Mouse (Mus musculus) lung, adult 2 months (tissue): ENCODE results near the gene Il19.

Experiments
- CTCF ChIP-seq: fragments of 200-500 bp; IDR thresholded peaks from 2 replicates; pipeline ENCODE4 v1.5.1; 2011; ENCODE audit warnings: mild to moderate bottlenecking, low read length, control low read depth; ENCODE audit not compliant: insufficient read depth
- POLR2A ChIP-seq: fragments of 200-500 bp; IDR thresholded peaks from 2 replicates; pipeline ENCODE4 v1.6.1; 2011; ENCODE audit warnings: low read depth, mild to moderate bottlenecking, control low read depth, low read length, borderline replicate concordance; ENCODE audit errors: extremely low read depth

DNA sequence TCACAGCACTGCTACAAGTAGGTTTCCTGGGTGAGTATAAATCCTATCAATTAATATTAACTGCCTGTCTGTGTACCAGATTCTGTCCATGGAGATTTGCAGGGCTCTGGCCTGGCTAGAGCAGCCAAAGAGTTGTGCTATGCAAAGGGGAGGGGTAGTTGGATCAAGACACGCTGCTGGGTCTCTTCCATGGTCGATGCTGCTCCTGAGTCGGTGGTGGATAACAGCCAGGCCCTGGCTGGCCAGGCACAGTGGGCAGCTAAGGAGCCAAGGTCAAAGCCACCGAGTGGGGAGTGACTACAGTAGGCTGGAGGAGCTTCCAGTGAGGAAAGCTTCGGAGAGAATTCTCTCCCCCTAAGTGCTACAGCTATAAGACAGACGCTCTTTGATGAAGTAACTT lies 24.0 kb upstream of the Il19 start:
- no peak for TF ChIP-seq CTCF
- no peak for TF ChIP-seq POLR2A
